Mouse (Mus musculus): ENCODE measurements at regions not wholly inside any gene's neighbourhood (a gene's known extent, or its start where the extent isn't known, plus 50 kb on each side); places are given as distances from the start of the nearest gene placed in this dataset.

- TF ChIP-seq CTCF (conservative IDR thresholded peaks at IDR 0.05; ENCODE audit: low read length) (no peak), POU5F1 (IDR thresholded peaks at IDR 0.05; ENCODE audit: borderline replicate concordance, low read length) (no peak)
Measured at GRCm38 (mm10) chr14:62033661-62034060, 258.7 kb upstream of the Rnaseh2b start.
